Mouse (Mus musculus) retina, postnatal 1 day (tissue): ENCODE results near the gene Gzma.

Source experiments
- DNase-seq: peaks from one replicate; pipeline ENCODE4 v3.0.0-alpha.2; 2012

The Gzma gene

GRCm38 (mm10) chr13:113100879-113101278, at the start of gene Gzma:
Gzma (minus strand) TSS chr13:113100981.
- no peak for DNase-seq

DNA sequence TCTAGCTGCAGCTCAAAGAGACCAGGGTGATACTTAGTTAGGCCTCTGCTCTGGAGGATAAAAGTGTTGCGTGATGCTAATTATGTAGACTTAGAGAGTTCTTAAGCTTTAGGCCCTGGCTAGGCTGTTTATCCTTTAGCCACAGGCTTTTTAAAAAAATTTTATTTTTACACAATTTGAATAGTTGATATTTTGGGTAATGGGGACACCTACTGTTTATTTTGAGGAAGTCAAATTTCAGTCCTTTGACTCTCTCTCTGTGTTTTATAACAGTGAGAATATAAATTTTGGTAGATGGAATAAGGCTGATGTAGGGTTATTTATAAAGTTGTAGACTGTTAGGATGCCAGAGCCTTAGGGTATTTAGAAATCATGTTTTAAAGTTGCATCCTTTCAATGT, 38.8 kb upstream of the Gzma start:
- DNase-seq, result no peak

DNA sequence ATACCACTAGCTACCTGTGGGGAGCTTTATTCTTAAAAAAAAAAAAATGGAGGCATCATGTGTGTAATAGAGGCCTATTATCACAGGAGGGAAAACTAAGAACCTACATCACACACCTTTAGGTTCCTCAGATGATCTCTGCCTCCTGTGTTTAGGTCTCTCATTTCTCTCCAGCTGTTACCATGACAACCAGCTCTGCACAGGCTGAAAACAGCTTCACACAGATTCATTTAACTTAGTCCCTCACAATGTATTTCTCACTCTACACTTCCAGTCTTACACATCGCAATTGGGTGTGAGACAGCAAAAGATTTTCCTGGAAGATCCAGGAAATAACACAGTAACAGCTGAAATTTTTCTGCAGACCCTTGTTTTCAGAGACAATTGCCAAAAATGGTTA, 29.2 kb upstream of the Gzma start:
- peak; percentile 22 for DNase-seq

GRCm38 (mm10) chr13:113121326-113121725, 20.5 kb upstream of the Gzma start:
- DNase-seq, result no peak

DNA sequence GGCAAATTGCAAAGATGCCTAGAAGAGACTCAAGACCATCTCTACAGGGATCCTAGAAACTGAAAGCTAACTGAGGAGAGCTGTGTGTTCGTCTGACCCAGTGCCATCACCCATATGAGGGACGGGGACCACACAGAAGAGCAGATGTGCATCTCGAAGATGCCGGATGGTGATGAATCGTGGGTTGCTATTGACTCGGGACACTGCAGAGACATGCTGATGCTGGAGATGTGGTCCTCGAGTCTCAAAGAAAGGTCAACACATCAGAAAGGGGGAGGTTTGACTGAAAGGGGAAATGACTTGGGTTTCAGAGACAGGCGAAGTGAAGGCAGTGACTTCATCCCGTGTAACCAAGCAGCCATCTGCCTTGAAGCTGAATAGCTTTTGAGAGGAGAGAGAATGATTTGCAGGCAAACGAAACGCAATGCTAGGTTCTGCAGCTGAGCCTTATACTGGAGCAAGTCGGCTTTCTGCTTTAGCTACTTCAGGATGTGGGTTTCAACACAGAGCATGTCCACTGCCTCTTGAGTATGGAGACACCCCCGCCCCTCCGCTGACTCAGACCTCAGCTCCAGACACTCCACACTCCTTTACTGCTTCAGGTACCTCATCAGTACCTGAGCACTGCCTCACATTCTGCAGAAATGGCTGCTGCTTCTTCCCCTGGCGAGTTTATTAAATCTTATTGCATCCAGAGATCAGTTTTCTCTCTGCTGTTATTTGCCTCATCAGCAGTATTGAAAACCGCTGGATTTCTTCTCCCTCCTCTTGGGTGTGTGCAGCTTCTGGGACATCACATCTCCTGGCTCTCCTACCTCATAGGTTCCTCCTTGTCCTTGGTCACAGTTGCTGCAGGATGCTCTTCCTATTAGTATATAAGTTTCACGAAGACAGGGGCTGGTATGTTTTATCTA, 19.8 kb upstream of the Gzma start:
- no peak for DNase-seq

DNA sequence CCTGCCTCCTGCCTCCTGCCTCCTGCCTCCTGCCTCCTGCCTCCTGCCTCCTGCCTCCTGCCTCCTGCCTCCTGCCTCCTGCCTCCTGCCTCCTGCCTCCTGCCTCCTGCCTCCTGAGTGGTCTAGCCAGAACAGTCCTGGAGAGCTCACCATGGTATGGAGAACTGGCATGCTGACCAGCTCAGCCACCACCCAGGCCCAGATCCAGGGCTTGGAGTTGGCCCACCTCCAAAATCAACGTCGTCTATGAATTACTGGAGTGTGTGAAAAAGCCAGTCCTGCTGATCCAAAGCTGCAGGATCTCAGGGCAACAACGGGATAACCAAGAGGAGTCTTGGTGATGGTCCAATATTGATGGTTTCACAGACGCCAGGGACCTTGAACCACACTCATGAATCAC, 18.2 kb upstream of the Gzma start:
- no peak for DNase-seq

GRCm38 (mm10) chr13:113104759-113105158, 4.0 kb upstream of the Gzma start:
- DNase-seq, result no peak

DNA sequence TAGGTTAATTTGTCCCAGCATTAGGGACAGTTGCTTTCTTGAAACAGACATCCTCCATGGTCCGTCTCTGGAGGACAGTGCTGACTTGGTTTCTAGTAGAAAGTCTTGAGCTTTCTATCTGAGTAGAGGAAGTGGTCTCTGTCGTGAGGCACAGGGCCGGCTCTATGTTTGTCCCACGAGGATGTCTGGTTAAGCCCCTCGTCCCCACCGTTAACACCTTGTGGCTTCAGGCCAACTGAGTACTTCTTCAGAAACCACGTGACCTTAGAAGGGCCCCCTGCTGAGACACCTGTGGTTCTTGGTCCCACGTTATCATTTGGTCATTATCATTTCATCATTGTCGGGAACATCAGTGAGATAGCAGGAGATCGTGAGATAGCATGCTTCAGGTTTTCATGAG, 1.0 kb upstream of the Gzma start:
- no peak for DNase-seq

GRCm38 (mm10) chr13:113098406-113098805, 2.4 kb downstream of the Gzma start:
- DNase-seq, result no peak

- DNase-seq, result no peak
Measured at GRCm38 (mm10) chr13:113097011-113097410, 3.8 kb downstream of the Gzma start.

DNA sequence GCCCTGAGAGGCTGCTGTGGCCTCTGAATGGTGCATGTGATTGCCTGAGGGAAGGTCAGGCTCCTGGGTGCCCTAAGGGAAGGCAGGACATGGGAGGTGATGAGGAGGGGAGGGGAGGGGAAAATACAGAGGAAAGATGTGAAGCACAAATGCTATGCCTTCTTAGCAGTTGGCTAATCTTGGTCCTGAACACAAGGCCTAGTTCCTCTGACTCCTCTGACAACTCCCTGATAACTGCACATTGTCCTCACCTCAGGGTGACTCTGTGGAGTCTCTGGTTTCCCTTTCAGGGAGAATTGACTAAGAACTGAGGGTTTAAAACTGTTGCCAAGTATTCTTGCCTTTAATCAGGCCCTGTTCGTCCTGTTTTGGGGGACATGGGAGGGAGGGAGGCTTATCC, 6.2 kb downstream of the Gzma start:
- DNase-seq, result no peak

- DNase-seq, result no peak
Measured at GRCm38 (mm10) chr13:113090489-113090888, 10.3 kb downstream of the Gzma start.

DNA sequence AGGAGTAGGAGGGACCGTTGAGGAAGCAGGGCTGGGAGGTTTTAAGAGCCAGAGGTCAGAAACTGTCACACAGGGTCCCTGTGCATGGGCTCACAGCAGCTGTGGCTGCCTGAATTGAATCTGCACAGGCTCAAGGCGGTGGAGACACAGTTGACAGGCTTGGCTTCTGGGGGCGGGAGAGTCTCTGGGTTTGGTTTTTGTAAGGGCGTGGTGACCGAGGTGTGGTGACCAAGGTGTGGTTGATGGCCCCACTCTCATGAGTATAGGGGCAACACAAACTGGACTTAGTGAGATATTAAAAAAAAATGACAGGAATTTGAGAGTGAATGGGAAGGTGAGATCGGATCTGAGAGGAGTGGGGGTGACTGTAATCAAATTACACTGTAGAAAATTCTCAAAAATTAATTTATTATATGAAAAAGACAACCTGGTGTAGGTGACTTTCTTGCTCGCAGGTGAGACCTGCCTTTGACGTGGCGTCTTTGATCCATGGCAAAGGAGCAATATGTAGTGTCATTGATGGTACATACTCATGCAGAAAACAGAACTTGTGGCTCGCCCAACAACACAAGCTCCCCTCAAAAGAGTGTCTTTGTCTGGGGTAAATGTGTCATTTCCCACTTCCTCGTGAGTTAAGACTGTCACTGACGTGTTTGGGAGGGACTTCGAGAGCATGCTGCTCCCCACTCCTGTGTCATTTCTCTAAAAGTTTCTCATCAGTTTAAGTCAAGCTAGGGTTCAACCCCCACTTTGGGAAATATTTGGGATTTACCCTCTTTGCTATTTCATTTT, 13.4 kb downstream of the Gzma start:
- DNase-seq, result no peak

DNA sequence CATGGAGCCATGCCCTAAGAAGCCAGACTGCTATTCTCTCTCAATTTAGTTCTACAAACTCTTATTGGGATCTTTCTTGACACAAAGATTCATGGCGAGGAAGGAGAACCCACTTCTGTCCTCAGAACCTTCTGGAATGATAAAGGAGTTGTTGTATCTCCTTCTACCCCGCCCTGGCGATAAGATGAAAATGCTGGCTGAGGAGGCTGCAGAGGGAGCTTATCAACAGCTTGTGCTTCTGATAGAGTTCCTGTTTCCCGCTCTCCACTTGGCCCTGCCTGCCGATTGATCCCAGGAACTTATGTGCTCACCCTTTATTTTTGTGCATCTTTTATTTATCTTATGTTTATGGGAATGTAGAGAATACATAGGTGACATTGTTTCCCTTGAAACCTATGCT, 16.0 kb downstream of the Gzma start:
- no peak for DNase-seq

DNA sequence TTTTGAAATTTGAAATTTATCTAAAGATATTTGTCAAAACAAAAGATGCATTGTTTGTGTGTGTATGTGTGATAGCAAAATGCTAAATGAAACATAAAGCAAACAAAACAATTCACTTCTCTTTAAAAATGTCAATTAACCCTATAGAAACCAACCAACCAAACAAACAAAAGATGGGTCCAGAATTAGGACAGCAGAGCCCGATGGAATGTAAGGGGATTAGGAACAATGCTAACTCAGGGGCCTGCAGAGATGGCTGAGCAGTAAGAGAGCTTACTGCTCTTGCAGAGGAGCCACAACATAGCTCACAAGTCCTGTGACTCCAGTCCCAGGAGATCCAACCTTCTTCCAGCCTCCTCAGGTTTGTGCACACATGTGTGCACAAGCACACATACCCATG, 18.7 kb downstream of the Gzma start:
- DNase-seq, result peak; percentile 60

DNA sequence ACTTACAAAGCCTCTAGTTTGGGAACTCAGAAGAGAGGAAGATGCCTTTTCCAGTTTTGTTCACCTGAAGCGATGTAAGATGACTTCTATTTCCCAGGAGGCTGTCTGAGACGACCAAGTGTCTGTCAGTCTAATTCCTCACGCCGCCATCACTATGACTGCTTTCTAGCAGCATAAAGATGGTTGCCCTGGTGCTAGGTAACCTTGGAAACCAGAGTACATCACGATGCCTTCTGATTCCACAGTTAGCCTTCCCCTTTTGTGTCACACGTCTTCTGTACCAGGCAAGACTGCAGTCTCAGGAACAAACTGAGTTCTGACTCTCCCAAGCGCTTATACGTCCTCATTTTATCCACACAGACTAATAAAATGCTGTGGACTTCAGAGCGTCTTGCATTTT, 21.8 kb downstream of the Gzma start:
- DNase-seq, result peak; percentile 33

- no peak for DNase-seq
Measured at GRCm38 (mm10) chr13:113064542-113064941, 36.2 kb downstream of the Gzma start.

GRCm38 (mm10) chr13:113061746-113062145, 39.0 kb downstream of the Gzma start:
- DNase-seq, result no peak

GRCm38 (mm10) chr13:113055826-113056225, 45.0 kb downstream of the Gzma start:
- peak; percentile 45 for DNase-seq

DNA sequence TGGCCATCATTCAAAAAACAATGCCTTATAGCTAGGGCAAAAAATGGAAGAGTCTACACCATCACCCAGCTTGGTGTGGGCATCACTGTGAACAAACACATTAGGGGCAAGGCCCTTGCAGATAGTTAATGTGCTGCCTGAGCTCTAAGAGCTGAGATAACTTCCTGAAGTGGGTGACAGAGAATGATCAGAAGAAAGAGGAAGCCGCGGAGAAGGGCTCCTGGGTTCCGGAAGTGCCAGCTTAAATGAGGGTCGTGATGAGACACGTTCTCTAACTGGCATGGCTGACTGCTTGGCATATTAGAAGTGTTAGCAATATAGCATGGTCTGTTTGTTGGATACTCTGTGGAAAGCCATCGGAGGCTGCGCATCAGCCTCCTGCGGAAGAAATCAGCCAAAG, 46.6 kb downstream of the Gzma start:
- no peak for DNase-seq

DNA sequence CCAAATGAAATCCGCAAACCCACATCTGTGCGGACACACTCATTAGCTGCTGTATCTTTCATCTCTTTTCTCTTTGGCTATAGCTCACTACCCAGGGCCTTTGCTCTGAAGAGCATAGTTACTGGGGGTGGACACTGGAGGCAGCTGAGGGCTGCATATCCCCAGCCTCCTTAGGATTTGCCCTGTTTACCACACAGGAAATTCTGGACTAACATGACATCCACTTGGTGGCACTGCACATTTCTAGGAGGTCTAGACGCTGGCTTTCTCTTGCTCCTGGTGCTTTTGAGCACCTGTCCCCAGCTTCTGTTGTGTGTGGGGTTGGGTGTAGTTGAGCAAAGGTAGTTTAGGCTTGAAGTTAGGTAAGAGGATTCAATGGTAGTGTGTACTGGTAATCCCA, 53.1 kb downstream of the Gzma start:
- DNase-seq, result peak; percentile 10

- no peak for DNase-seq
Measured at GRCm38 (mm10) chr13:113047018-113047417, 53.8 kb downstream of the Gzma start.

GRCm38 (mm10) chr13:113046211-113046883, 54.4 kb downstream of the Gzma start, which contains the start of gene Gpx8:
Gpx8 (minus strand) TSS chr13:113046410.
- peak; percentile 83 for DNase-seq
